Comparison of ENCODE assay signal across 8 mouse cellular contexts in the genomic region with DNA sequence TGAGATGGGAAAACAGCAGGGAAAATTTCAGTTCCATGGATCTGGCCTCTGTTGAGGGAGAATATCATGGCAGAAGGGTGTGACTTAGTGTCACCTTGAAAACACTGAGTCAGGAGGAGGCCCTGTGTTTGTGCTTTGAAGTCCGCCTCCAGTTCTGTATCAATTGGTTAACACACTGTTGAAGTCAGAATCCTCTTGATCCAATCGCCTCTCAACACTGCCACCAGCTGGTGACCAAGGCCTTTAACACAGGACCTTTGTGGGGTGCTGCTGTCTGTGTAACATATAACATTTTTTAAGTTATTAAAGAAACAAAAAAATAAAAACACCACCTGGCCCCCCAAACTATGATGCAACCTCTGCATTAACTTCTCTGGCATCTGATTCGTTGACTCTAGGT. TPM values are rescaled to one million over a fixed set of nuclear protein-coding genes. Genes with fewer than 3 reads are reported as not detected.
DNase-seq lines count a peak whose midpoint lies in the region; ATAC-seq and TF ChIP-seq lines count a peak whose summit lies in the region.

No protein-coding gene starts in this region.

- no peak overlapping the region for H3K4me3 ChIP-seq in forebrain, postnatal 0 days (ENCODE audit: low read depth, low read length)
- no peak overlapping the region for H3K4me3 ChIP-seq in forebrain, embryonic 12.5 days (replicated peaks)
- no peak overlapping the region for H3K4me3 ChIP-seq in spleen, adult 2 months (ENCODE audit: extremely low read depth, insufficient read depth, insufficient read length)
- no peak overlapping the region for H3K4me3 ChIP-seq in hindbrain, postnatal 0 days (ENCODE audit: low read length)
- H3K4me3 ChIP-seq in lung, adult 2 months (replicated peaks; ENCODE audit: extremely low read depth, low read depth, low read length) = no peak overlapping the region

- no peaks in the 10 kb centered on the region for H3K27me3 ChIP-seq in forebrain, postnatal 0 days (ENCODE audit: insufficient read depth, low read length)
- no peaks in the 10 kb centered on the region for H3K27me3 ChIP-seq in forebrain, embryonic 12.5 days
- H3K27me3 ChIP-seq in spleen, adult 2 months (ENCODE audit: control insufficient read depth, insufficient read depth, low read length) = no peaks in the 10 kb centered on the region
- no peaks in the 10 kb centered on the region for H3K27me3 ChIP-seq in hindbrain, postnatal 0 days (ENCODE audit: insufficient read depth, low read length)

- TF ChIP-seq POLR2A in spleen, adult 2 months (IDR thresholded peaks at IDR 0.05; ENCODE audit: low read depth, low read length) = no peak
- TF ChIP-seq POLR2A in lung, adult 2 months (IDR thresholded peaks at IDR 0.05; ENCODE audit: borderline replicate concordance, extremely low read depth, low read depth, low read length) = no peak

- H3K9me3 ChIP-seq in forebrain, postnatal 0 days (ENCODE audit: low read length) = no peaks in the 10 kb centered on the region
- no peaks in the 10 kb centered on the region for H3K9me3 ChIP-seq in forebrain, embryonic 12.5 days
- no peaks in the 10 kb centered on the region for H3K9me3 ChIP-seq in hindbrain, postnatal 0 days (ENCODE audit: low read length)

- H3K9ac ChIP-seq in forebrain, postnatal 0 days = no peak overlapping the region
- no peak overlapping the region for H3K9ac ChIP-seq in forebrain, embryonic 12.5 days
- no peak overlapping the region for H3K9ac ChIP-seq in hindbrain, postnatal 0 days (replicated peaks; ENCODE audit: low read length)

- TF ChIP-seq CTCF in forebrain, postnatal 0 days (IDR thresholded peaks at IDR 0.05; ENCODE audit: low read depth) = peak; percentile 52; the same call in 1 of the 2 replicates
- TF ChIP-seq CTCF in spleen, adult 2 months (IDR thresholded peaks at IDR 0.05; ENCODE audit: extremely low read depth, insufficient read depth, insufficient read length, insufficient replicate concordance) = peak; percentile 40; the same call in 1 of the 2 replicates
- TF ChIP-seq CTCF in hindbrain, postnatal 0 days (IDR thresholded peaks at IDR 0.05; ENCODE audit: low read depth) = peak; percentile 67
- peak; percentile 52 for TF ChIP-seq CTCF in lung, adult 2 months (IDR thresholded peaks at IDR 0.05; ENCODE audit: insufficient read depth, low read length)

- WGBS in forebrain, postnatal 0 days = 22% methylated on average over 3 of the region's 3 CpGs
- 22% methylated on average over 3 of the region's 3 CpGs for WGBS in forebrain, embryonic 12.5 days
- 21% methylated on average over 3 of the region's 3 CpGs for WGBS in spleen, adult 2 months
- WGBS in hindbrain, postnatal 0 days = 26% methylated on average over 3 of the region's 3 CpGs
- WGBS in lung, adult 2 months = 20% methylated on average over 3 of the region's 3 CpGs

- H3K36me3 ChIP-seq in forebrain, postnatal 0 days (ENCODE audit: insufficient read depth) = no peaks in the 10 kb centered on the region
- H3K36me3 ChIP-seq in forebrain, embryonic 12.5 days (replicated peaks) = no peaks in the 10 kb centered on the region
- H3K36me3 ChIP-seq in spleen, adult 2 months (ENCODE audit: control insufficient read depth, insufficient read depth, low read length) = no peaks in the 10 kb centered on the region
- H3K36me3 ChIP-seq in hindbrain, postnatal 0 days (ENCODE audit: insufficient read depth, low read length) = no peaks in the 10 kb centered on the region

- ATAC-seq in forebrain, postnatal 0 days = no peak
- no peak for ATAC-seq in forebrain, embryonic 12.5 days (ENCODE audit: low FRiP score)
- ATAC-seq in hindbrain, postnatal 0 days = no peak

- H3K27ac ChIP-seq in forebrain, postnatal 0 days (ENCODE audit: low read depth, low read length) = peak overlapping the region; percentile 50; the same call in 1 of the 2 replicates
- H3K27ac ChIP-seq in forebrain, embryonic 12.5 days = no peak overlapping the region
- H3K27ac ChIP-seq in spleen, adult 2 months (ENCODE audit: insufficient read depth, low read length) = no peak overlapping the region
- H3K27ac ChIP-seq in hindbrain, postnatal 0 days = no peak overlapping the region

- H3K4me2 ChIP-seq in forebrain, postnatal 0 days (ENCODE audit: low read depth) = no peak overlapping the region
- H3K4me2 ChIP-seq in forebrain, embryonic 12.5 days = no peak overlapping the region
- H3K4me2 ChIP-seq in hindbrain, postnatal 0 days (ENCODE audit: low read depth, low read length) = no peak overlapping the region

- H3K4me1 ChIP-seq in forebrain, postnatal 0 days (ENCODE audit: insufficient read depth) = no peaks in the 10 kb centered on the region
- no peaks in the 10 kb centered on the region for H3K4me1 ChIP-seq in forebrain, embryonic 12.5 days
- no peaks in the 10 kb centered on the region for H3K4me1 ChIP-seq in spleen, adult 2 months (ENCODE audit: control insufficient read depth, insufficient read depth, insufficient read length)
- no peaks in the 10 kb centered on the region for H3K4me1 ChIP-seq in hindbrain, postnatal 0 days (ENCODE audit: insufficient read depth, low read length)
- H3K4me1 ChIP-seq in lung, adult 2 months (ENCODE audit: control insufficient read depth, insufficient read depth, low read length) = no peaks in the 10 kb centered on the region

- DNase-seq in forebrain, postnatal 0 days = peak; percentile 32
- peak; percentile 17 to 53 for DNase-seq in spleen, adult 2 months (ENCODE audit: low read depth in 1 of 2, low spot score in 2 of 2)
- no peak for DNase-seq in spleen, adult 12 weeks (ENCODE audit: low spot score)
- peak; percentile 15 for DNase-seq in c-Kit-positive CD71-positive TER-119-positive erythroid progenitor cells, embryonic 14.5 days (ENCODE audit: low spot score)
- DNase-seq in hindbrain, postnatal 0 days (ENCODE audit: low spot score) = peak; percentile 71
- peak; percentile 32 for DNase-seq in lung, adult 2 months
- peak; percentile 79 for DNase-seq in testis, postnatal 10 days (ENCODE audit: low spot score)

RNA-seq across cellular contexts. Expression of a gene that starts 11.7 kb away (rescaled TPM):
- 47.9 and 50.0 TPM in 2 replicates for total RNA-seq in forebrain, postnatal 0 days (2014; rRNA removed)
- polyA plus RNA-seq in forebrain, postnatal 0 days (2015; fragmentation: Nextera tagmentation; extraction: Ambion mirVana) = 64.4 and 74.9 TPM in 2 replicates
- 101 and 109 TPM in 2 replicates for polyA plus RNA-seq in forebrain, embryonic 12.5 days (2016; fragmentation: Nextera tagmentation; extraction: Ambion mirVana)
- 9.3 and 10.1 TPM in 2 replicates for polyA plus RNA-seq in spleen, adult 2 months (2012; rRNA removed)
- total RNA-seq in hindbrain, postnatal 0 days (2014; rRNA removed) = 34.3 and 37.1 TPM in 2 replicates
- 77.4 and 77.8 TPM in 2 replicates for polyA plus RNA-seq in hindbrain, postnatal 0 days (2015; fragmentation: Nextera tagmentation; extraction: Ambion mirVana)
- 20.7 and 30.9 TPM in 2 replicates for polyA plus RNA-seq in lung, adult 2 months (2012; rRNA removed)

RNA-seq across cellular contexts. Expression of a gene that starts 27.7 kb away (rescaled TPM):
- total RNA-seq in forebrain, postnatal 0 days (2014; rRNA removed) = 13.8 and 15.2 TPM in 2 replicates
- 7.6 and 11.6 TPM in 2 replicates for polyA plus RNA-seq in forebrain, postnatal 0 days (2015; fragmentation: Nextera tagmentation; extraction: Ambion mirVana)
- polyA plus RNA-seq in forebrain, embryonic 12.5 days (2016; fragmentation: Nextera tagmentation; extraction: Ambion mirVana) = 0.78 and 1.2 TPM in 2 replicates
- polyA plus RNA-seq in spleen, adult 2 months (2012; rRNA removed) = not detected in 2 replicates
- total RNA-seq in hindbrain, postnatal 0 days (2014; rRNA removed) = 17.4 and 19.9 TPM in 2 replicates
- polyA plus RNA-seq in hindbrain, postnatal 0 days (2015; fragmentation: Nextera tagmentation; extraction: Ambion mirVana) = 21.6 and 22.3 TPM in 2 replicates
- 0.52 and 1.3 TPM in 2 replicates for polyA plus RNA-seq in lung, adult 2 months (2012; rRNA removed)

RNA-seq across cellular contexts. Expression of a gene that starts 57.9 kb away (rescaled TPM):
- total RNA-seq in forebrain, postnatal 0 days (2014; rRNA removed) = 0.92 and 2.3 TPM in 2 replicates
- polyA plus RNA-seq in forebrain, postnatal 0 days (2015; fragmentation: Nextera tagmentation; extraction: Ambion mirVana) = 0.93 and 1.7 TPM in 2 replicates
- 2.6 and 2.8 TPM in 2 replicates for polyA plus RNA-seq in forebrain, embryonic 12.5 days (2016; fragmentation: Nextera tagmentation; extraction: Ambion mirVana)
- polyA plus RNA-seq in spleen, adult 2 months (2012; rRNA removed) = 15.6 and 16.4 TPM in 2 replicates
- 0.52 and 0.90 TPM in 2 replicates for total RNA-seq in hindbrain, postnatal 0 days (2014; rRNA removed)
- 1.9 and 2.1 TPM in 2 replicates for polyA plus RNA-seq in hindbrain, postnatal 0 days (2015; fragmentation: Nextera tagmentation; extraction: Ambion mirVana)
- 7.8 and 9.8 TPM in 2 replicates for polyA plus RNA-seq in lung, adult 2 months (2012; rRNA removed)

RNA-seq across cellular contexts. Expression of a gene that starts 58.0 kb away (rescaled TPM):
- 5.6 and 6.3 TPM in 2 replicates for total RNA-seq in forebrain, postnatal 0 days (2014; rRNA removed)
- polyA plus RNA-seq in forebrain, postnatal 0 days (2015; fragmentation: Nextera tagmentation; extraction: Ambion mirVana) = 4.9 and 5.0 TPM in 2 replicates
- polyA plus RNA-seq in forebrain, embryonic 12.5 days (2016; fragmentation: Nextera tagmentation; extraction: Ambion mirVana) = 7.3 and 7.8 TPM in 2 replicates
- polyA plus RNA-seq in spleen, adult 2 months (2012; rRNA removed) = 4.0 and 4.8 TPM in 2 replicates
- 3.0 and 3.7 TPM in 2 replicates for total RNA-seq in hindbrain, postnatal 0 days (2014; rRNA removed)
- polyA plus RNA-seq in hindbrain, postnatal 0 days (2015; fragmentation: Nextera tagmentation; extraction: Ambion mirVana) = 4.8 and 6.7 TPM in 2 replicates
- 1.7 and 2.2 TPM in 2 replicates for polyA plus RNA-seq in lung, adult 2 months (2012; rRNA removed)
